Mouse (Mus musculus): ENCODE data around the gene Mau2. TPM values are rescaled to one million over a fixed set of nuclear protein-coding genes. Genes with fewer than 3 reads are reported as not detected.

Gene Mau2
- total and polyA plus RNA-seq, 3 experiments = 19.5 to 38.4 (median 25.5) TPM

DNA sequence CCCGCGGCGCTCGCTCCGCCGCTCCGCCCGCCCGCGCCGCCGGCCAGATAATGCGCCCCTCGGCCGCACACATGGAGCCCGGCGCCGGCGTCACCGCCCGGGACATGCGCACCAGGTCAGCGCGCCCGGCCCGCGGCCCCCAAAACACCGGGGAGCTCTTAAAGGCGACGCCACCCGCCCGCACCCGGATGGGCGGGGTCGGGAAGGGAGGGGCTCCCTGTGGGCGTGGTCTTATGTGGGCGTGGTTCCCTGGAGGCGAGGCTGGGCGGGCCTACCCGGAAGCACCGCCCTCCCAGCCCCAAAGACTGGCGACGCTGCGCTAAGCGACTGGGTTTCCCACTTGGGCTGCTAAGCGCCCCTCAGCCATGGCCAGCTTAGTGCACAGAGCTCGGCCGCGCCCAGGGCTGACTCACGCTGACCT is 68.3 kb downstream of the Mau2 start (continued):
- TF ChIP-seq CTCF (conservative IDR thresholded peaks at IDR 0.05 in 1 of 2, IDR thresholded peaks at IDR 0.05 in 1 of 2; ENCODE audit: low read depth in 2 of 2, low read length in 2 of 2) (no peak), ETS1 (conservative IDR thresholded peaks at IDR 0.05; ENCODE audit: low read depth, low read length) (no peak), IRF4 (IDR thresholded peaks at IDR 0.05; ENCODE audit: low read depth, low read length) (no peak), NRF1 (IDR thresholded peaks at IDR 0.05; ENCODE audit: low read depth, low read length) (peak; percentile 88), SIN3A (IDR thresholded peaks at IDR 0.05; ENCODE audit: low read length) (no peak), JUND (conservative IDR thresholded peaks at IDR 0.05; ENCODE audit: low read depth, low read length) (no peak), CHD1 (IDR thresholded peaks at IDR 0.05; ENCODE audit: low read depth, low read length) (no peak), TCF12 (IDR thresholded peaks at IDR 0.05; ENCODE audit: low read depth, low read length) (peak; percentile 48), JUN (IDR thresholded peaks at IDR 0.05; ENCODE audit: insufficient read depth, low read depth, low read length) (no peak), PAX5 (IDR thresholded peaks at IDR 0.05; ENCODE audit: low read length) (no peak), ZNF384 (IDR thresholded peaks at IDR 0.05; ENCODE audit: low read depth, low read length) (no peak), USF2 (conservative IDR thresholded peaks at IDR 0.05; ENCODE audit: low read depth, low read length) (no peak)

DNA sequence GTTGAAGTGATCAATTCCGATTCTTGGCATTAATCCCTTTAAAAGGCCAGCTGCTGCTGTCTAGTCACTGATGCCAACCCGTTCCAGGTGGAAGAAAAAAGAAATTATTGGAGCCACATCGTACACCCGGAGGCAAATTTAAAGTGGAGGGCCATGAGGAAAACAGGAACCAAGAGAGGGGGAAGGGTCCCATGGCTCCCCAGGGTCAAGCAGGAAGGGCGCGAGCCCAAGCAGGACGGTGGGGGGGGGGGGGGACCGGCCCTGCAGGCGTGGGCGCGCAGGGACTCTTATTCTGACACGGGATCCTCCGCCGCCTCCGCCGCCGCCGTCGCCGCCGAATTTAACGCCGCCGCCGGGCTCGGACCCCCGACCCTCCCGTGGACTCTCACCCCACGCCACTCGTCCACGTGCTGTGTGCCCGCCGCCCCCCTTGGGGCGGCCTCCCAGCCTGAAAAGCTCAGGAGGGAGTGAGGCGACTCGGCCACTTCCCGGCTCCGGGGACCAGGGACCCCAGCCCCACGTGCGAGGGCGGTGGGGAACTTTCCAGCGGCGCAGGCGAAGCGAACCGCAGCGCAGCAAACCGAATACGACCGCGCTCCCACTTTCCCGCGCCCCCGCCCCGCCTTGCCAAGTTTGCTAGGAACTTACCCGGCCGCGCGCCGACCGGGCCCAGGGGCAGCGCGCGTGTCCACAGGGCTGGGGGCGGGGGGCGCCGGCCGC is 68.9 kb downstream of the Mau2 start:
- Histone ChIP-seq H3K9me3 (replicated peaks; ENCODE audit: low read length) (no peaks in the 10 kb centered on the region), H3K9ac (ENCODE audit: insufficient read depth, low read depth) (peak overlapping the region; percentile 79), H3K4me2 (ENCODE audit: insufficient read depth, low read depth, poor library complexity, severe bottlenecking) (peak overlapping the region; percentile 79), H3K4me1 (ENCODE audit: control insufficient read depth in 1 of 2, insufficient read depth in 2 of 2) (peaks cover 18 to 47% of the 10 kb centered on the region in 2 experiments), H3K4me3 (replicated peaks in 1 of 3; ENCODE audit: low read depth in 2 of 3, low read length in 2 of 3, poor library complexity in 1 of 3) (peak overlapping the region; percentile 83 to 99 (median 91)), H3K27ac (ENCODE audit: insufficient read depth, low read depth) (peak overlapping the region; percentile 3; the same call in 1 of the 2 replicates), H3K36me3 (replicated peaks in 1 of 2; ENCODE audit: control insufficient read depth in 1 of 2, insufficient read depth in 1 of 2, low read length in 1 of 2) (peaks cover 4 to 47% of the 10 kb centered on the region in 2 experiments), H3K27me3 (replicated peaks) (no peaks in the 10 kb centered on the region), H3K79me2 (replicated peaks; ENCODE audit: control insufficient read depth, extremely low read depth, insufficient read depth, poor library complexity, severe bottlenecking) (peaks cover 52% of the 10 kb centered on the region)
- TF ChIP-seq TCF12 (IDR thresholded peaks at IDR 0.05; ENCODE audit: low read depth, low read length) (0 out of 2 replicates have a peak, but pooled peaks have one; percentile 12), ELF1 (IDR thresholded peaks at IDR 0.05; ENCODE audit: low read depth, low read length) (0 out of 2 replicates have a peak, but pooled peaks have one; percentile 12), SIN3A (IDR thresholded peaks at IDR 0.05; ENCODE audit: low read length) (peak; percentile 56; the same call in 1 of the 2 replicates), MAX (IDR thresholded peaks at IDR 0.05; ENCODE audit: low read length) (no peak; the same call in 1 of the 2 replicates), MAZ (IDR thresholded peaks at IDR 0.05; ENCODE audit: low read depth, low read length) (no peak), MXI1 (IDR thresholded peaks at IDR 0.05; ENCODE audit: low read depth, low read length) (peak; percentile 67), CHD1 (IDR thresholded peaks at IDR 0.05; ENCODE audit: low read depth, low read length) (0 out of 2 replicates have a peak, but pooled peaks have one; percentile 43), KAT2A (IDR thresholded peaks at IDR 0.05; ENCODE audit: insufficient replicate concordance, low read length) (no peak), E2F4 (IDR thresholded peaks at IDR 0.05; ENCODE audit: insufficient replicate concordance, low read depth, low read length) (no peak), BHLHE40 (IDR thresholded peaks at IDR 0.05; ENCODE audit: low read depth, low read length) (peak; percentile 14; the same call in 1 of the 2 replicates), CHD2 (IDR thresholded peaks at IDR 0.05; ENCODE audit: low read length) (no peak)
- dilution Hi-C loops (cut with MboI; ENCODE audit: extremely low pct_ligation_motif_present, extremely low pct_unique_long_range_greater_than_20kb, low sequenced_read_pairs) = no loop called here
- in situ Hi-C loops (cut with MboI; ENCODE audit: low pct_ligation_motif_present, low pct_unique_long_range_greater_than_20kb, low sequenced_read_pairs) = no loop called here
- DNase-seq (ENCODE audit: extremely low read depth) = no peak

Measured in CH12.LX (cell line).